Mouse (Mus musculus) 3T3-L1 (cell line): ENCODE data around the gene Hist1h4h.
"Not testable (repeated sequence)": the region's sequence is repeated elsewhere in the genome, so short reads cannot be mapped to it uniquely, and the experiment has no call there.

Source experiments
- DNase-seq: peaks from one replicate; pipeline ENCODE4 v3.0.0-alpha.2; 2015; ENCODE audit warnings: low read depth, low spot score

Hist1h4h gene

GRCm38 (mm10) chr13:23554925-23555838 lies 24.3 kb downstream of the Hist1h4h start:
- peak; percentile 93 for DNase-seq

- DNase-seq: peak; percentile 96
Measured at GRCm38 (mm10) chr13:23555839-23556416, 25.1 kb downstream of the Hist1h4h start.

- no peak for DNase-seq
Measured at GRCm38 (mm10) chr13:23556906-23557305, 26.1 kb downstream of the Hist1h4h start.

- DNase-seq: not testable (repeated sequence)
Measured at GRCm38 (mm10) chr13:23560699-23561098, 29.8 kb downstream of the Hist1h4h start.

- not testable (repeated sequence) for DNase-seq
Measured at GRCm38 (mm10) chr13:23561531-23561882, 30.7 kb downstream of the Hist1h4h start.

- peak; percentile 96 for DNase-seq
Measured at GRCm38 (mm10) chr13:23561883-23562659, 31.2 kb downstream of the Hist1h4h start, which contains the start of gene Hist1h3e. TSS of gene Hist1h3e (minus strand) at chr13:23562369.

- peak; percentile 90 for DNase-seq
Measured at GRCm38 (mm10) chr13:23562699-23563462, 32.0 kb downstream of the Hist1h4h start.

GRCm38 (mm10) chr13:23564482-23564881 lies 33.6 kb downstream of the Hist1h4h start:
- peak; percentile 63 for DNase-seq

GRCm38 (mm10) chr13:23570261-23571021 lies 39.6 kb downstream of the Hist1h4h start:
- peak; percentile 61 for DNase-seq

GRCm38 (mm10) chr13:23571022-23571503 lies 40.2 kb downstream of the Hist1h4h start, which contains the start of the genes Hist1h2ae and Hist1h2bg:
TSS of gene Hist1h2ae (minus strand) at chr13:23571220.
TSS of gene Hist1h2bg (plus strand) at chr13:23571396.
- peak; percentile 96 for DNase-seq

GRCm38 (mm10) chr13:23571504-23572217 lies 40.8 kb downstream of the Hist1h4h start:
- peak; percentile 57 for DNase-seq

GRCm38 (mm10) chr13:23572218-23573033 lies 41.6 kb downstream of the Hist1h4h start:
- DNase-seq: peak; percentile 57

- peak; percentile 26 for DNase-seq
Measured at GRCm38 (mm10) chr13:23573034-23573897, 42.4 kb downstream of the Hist1h4h start.

GRCm38 (mm10) chr13:23573898-23574524 lies 43.2 kb downstream of the Hist1h4h start, which contains the start of the genes Hist1h2bf and Hist1h2ad:
TSS of gene Hist1h2bf (minus strand) at chr13:23574196.
TSS of gene Hist1h2ad (plus strand) at chr13:23574381.
- DNase-seq: peak; percentile 97

- peak; percentile 20 for DNase-seq
Measured at GRCm38 (mm10) chr13:23574546-23575170, 43.8 kb downstream of the Hist1h4h start.

- peak; percentile 90 for DNase-seq
Measured at GRCm38 (mm10) chr13:23575271-23575851, 44.5 kb downstream of the Hist1h4h start, which contains the start of gene Hist1h3d. TSS of gene Hist1h3d (plus strand) at chr13:23575763.
